Mouse (Mus musculus): Measurements from ENCODE around the gene Ank. TPM values are rescaled to one million over a fixed set of nuclear protein-coding genes. Genes with fewer than 3 reads are reported as not detected.

Ank gene
- polyA plus RNA-seq, 1 experiment from 2014 or later: 11.0 TPM

GRCm38 (mm10) chr15:27633941-27634900, 167.7 kb downstream of the Ank start:
- WGBS: 87% methylated on average over 8 of the region's 8 CpGs
- Histone ChIP-seq H3K27me3 (ENCODE audit: insufficient read depth, poor library complexity, severe bottlenecking) (no peaks in the 10 kb centered on the region), H3K27ac (no peak overlapping the region), H3K9me3 (no peaks in the 10 kb centered on the region), H3K36me3 (no peaks in the 10 kb centered on the region), H3K4me3 (no peak overlapping the region), H3K4me1 (replicated peaks) (peaks cover 18% of the 10 kb centered on the region)
- DNase-seq (ENCODE audit: low spot score): no peak

- no peak for DNase-seq (ENCODE audit: low spot score)
- Histone ChIP-seq H3K9me3 (no peaks in the 10 kb centered on the region), H3K27ac (no peak overlapping the region), H3K4me3 (no peak overlapping the region), H3K27me3 (ENCODE audit: insufficient read depth, poor library complexity, severe bottlenecking) (no peaks in the 10 kb centered on the region), H3K36me3 (no peaks in the 10 kb centered on the region), H3K4me1 (replicated peaks) (no peaks in the 10 kb centered on the region)
- WGBS: 75% methylated on average over 12 of the region's 12 CpGs
Observed at GRCm38 (mm10) chr15:27641171-27641570, 174.7 kb downstream of the Ank start.

GRCm38 (mm10) chr15:27642895-27643294, 176.4 kb downstream of the Ank start:
- H3K27ac ChIP-seq: no peak overlapping the region
- H3K27me3 ChIP-seq (ENCODE audit: insufficient read depth, poor library complexity, severe bottlenecking): no peaks in the 10 kb centered on the region
- DNase-seq (ENCODE audit: low spot score): peak; percentile 11
- no peaks in the 10 kb centered on the region for H3K36me3 ChIP-seq
- no peak overlapping the region for H3K4me3 ChIP-seq
- H3K4me1 ChIP-seq (replicated peaks): no peaks in the 10 kb centered on the region
- WGBS: 87% methylated on average over 3 of the region's 3 CpGs
- H3K9me3 ChIP-seq: no peaks in the 10 kb centered on the region

Other genes with a start within 250 kb of the Ank start
- gene Otulin, start 164.0 kb downstream of the Ank start, polyA plus RNA-seq (2016; fragmentation: Nextera tagmentation; extraction: Ambion mirVana): 28.1 TPM in 2 replicates
- gene Otulinl, start 214.9 kb downstream of the Ank start, polyA plus RNA-seq (2016; fragmentation: Nextera tagmentation; extraction: Ambion mirVana): 6.4 and 8.2 TPM in 2 replicates

Measured in hindbrain, embryonic 10.5 days (tissue).